Mouse (Mus musculus) erythroblast, embryonic 14.5 days (primary cell): Measurements from ENCODE around the gene Qars. TPM values are rescaled to one million over a fixed set of nuclear protein-coding genes. Genes with fewer than 3 reads are reported as not detected.

ENCODE experiments used
- H3K27me3 ChIP-seq: 2 replicates; pipeline ENCODE4 v1.6.1; 2012; ENCODE audit warnings: inconsistent platforms; ENCODE audit not compliant: control insufficient read depth
- H3K36me3 ChIP-seq: 2 replicates; pipeline ENCODE4 v1.6.1; 2012; ENCODE audit warnings: mild to moderate bottlenecking, inconsistent platforms; ENCODE audit not compliant: control insufficient read depth
- H3K4me1 ChIP-seq: 2 replicates; pipeline ENCODE4 v1.6.1; 2012; ENCODE audit warnings: inconsistent platforms; ENCODE audit not compliant: control insufficient read depth
- H3K4me3 ChIP-seq: replicated peaks from 2 replicates; pipeline ENCODE3; 2012; ENCODE audit warnings: moderate library complexity, mild to moderate bottlenecking, inconsistent platforms
- H3K9me3 ChIP-seq: 2 replicates; pipeline ENCODE4 v1.6.1; 2012; ENCODE audit warnings: low read length, inconsistent platforms, mixed read lengths; ENCODE audit not compliant: control insufficient read depth
- GATA1 ChIP-seq: IDR thresholded peaks from 2 replicates; pipeline ENCODE4 v1.6.1; 2012; ENCODE audit warnings: low read length, inconsistent platforms, mixed read lengths
- TAL1 ChIP-seq: IDR thresholded peaks from 3 replicates; pipeline ENCODE4 v1.6.1; 2012; ENCODE audit warnings: low read length, inconsistent platforms, mixed read lengths
- polyA plus RNA-seq: library from polyadenylated mRNA; stranded (reverse); fragments of >175 nt; gene quantifications from 2 replicates; pipeline ENCODE4 v1.2.3, GENCODE M21; 2012

The Qars gene
- polyA plus RNA-seq, 1 experiment: 5.9 TPM

- H3K36me3 ChIP-seq: peaks cover 97% of the 10 kb centered on the region
- peaks cover 11% of the 10 kb centered on the region for H3K4me1 ChIP-seq
- TF ChIP-seq TAL1: no peak
- H3K9me3 ChIP-seq: no peaks in the 10 kb centered on the region
- no peaks in the 10 kb centered on the region for H3K27me3 ChIP-seq
- H3K4me3 ChIP-seq: no peak overlapping the region
These were observed 39.4 kb downstream of the Qars start for GRCm38 (mm10) chr9:108546875-108547274.

GRCm38 (mm10) chr9:108559169-108559568 is 51.7 kb downstream of the Qars start:
- Histone ChIP-seq H3K4me3 (no peak overlapping the region), H3K36me3 (peaks cover 91% of the 10 kb centered on the region), H3K4me1 (peaks cover 38% of the 10 kb centered on the region), H3K27me3 (no peaks in the 10 kb centered on the region), H3K9me3 (no peaks in the 10 kb centered on the region)
- TF ChIP-seq GATA1 (no peak), TAL1 (no peak)

- TF ChIP-seq TAL1 (no peak), GATA1 (no peak)
These were observed 52.8 kb downstream of the Qars start, which contains the start of gene Impdh2 for GRCm38 (mm10) chr9:108560227-108560841. Impdh2 (plus strand) TSS chr9:108560286.

GRCm38 (mm10) chr9:108563671-108564070 is 56.2 kb downstream of the Qars start:
- H3K27me3 ChIP-seq: no peaks in the 10 kb centered on the region
- TF ChIP-seq GATA1 (no peak), TAL1 (no peak)
- H3K4me3 ChIP-seq: no peak overlapping the region
- peaks cover 70% of the 10 kb centered on the region for H3K36me3 ChIP-seq
- H3K4me1 ChIP-seq: peaks cover 78% of the 10 kb centered on the region
- no peaks in the 10 kb centered on the region for H3K9me3 ChIP-seq

More at GRCm38 (mm10) chr9:108560227-108560841, 52.8 kb downstream of the Qars start, which contains the start of gene Impdh2:
- peak within 1 kb of the TSS; percentile 82 for H3K4me3 ChIP-seq
- no peaks in the 10 kb centered on the region for H3K27me3 ChIP-seq
- H3K36me3 ChIP-seq: peaks cover 91% of the 10 kb centered on the region
- H3K4me1 ChIP-seq: peaks cover 48% of the 10 kb centered on the region
- H3K9me3 ChIP-seq: no peaks in the 10 kb centered on the region

- peak; percentile 56; the same call in 1 of the 2 replicates for TF ChIP-seq GATA1
- TF ChIP-seq TAL1: no peak
- H3K4me1 ChIP-seq: peaks cover 82% of the 10 kb centered on the region
These were observed 56.6 kb downstream of the Qars start for GRCm38 (mm10) chr9:108564131-108564530.

More at GRCm38 (mm10) chr9:108564131-108564530, 56.6 kb downstream of the Qars start:
- peaks cover 66% of the 10 kb centered on the region for H3K36me3 ChIP-seq
- H3K4me3 ChIP-seq: no peak overlapping the region
- H3K9me3 ChIP-seq: no peaks in the 10 kb centered on the region
- no peaks in the 10 kb centered on the region for H3K27me3 ChIP-seq

Other genes starting within 250 kb of the Qars start
- 0.67 and 0.75 TPM in 2 replicates for gene Dag1, start 243.7 kb upstream of the Qars start, polyA plus RNA-seq
- not detected in 2 replicates for gene Nicn1, start 217.3 kb upstream of the Qars start, polyA plus RNA-seq
- not detected in 2 replicates for gene Amt, start 210.9 kb upstream of the Qars start, polyA plus RNA-seq
- 12.9 and 13.9 TPM in 2 replicates for gene Rhoa, start 201.6 kb upstream of the Qars start, polyA plus RNA-seq
- gene Tcta, start 201.5 kb upstream of the Qars start, polyA plus RNA-seq: 0.16 TPM in 2 replicates
- 533 and 609 TPM in 2 replicates for gene Gpx1, start 168.8 kb upstream of the Qars start, polyA plus RNA-seq
- 16.0 and 23.8 TPM in 2 replicates for gene Usp4, start 159.9 kb upstream of the Qars start, polyA plus RNA-seq
- gene 1700102P08Rik, start 114.9 kb upstream of the Qars start, polyA plus RNA-seq: 0.88 and 0.93 TPM in 2 replicates
- not detected in 2 replicates for gene Ccdc36, start 79.2 kb upstream of the Qars start, polyA plus RNA-seq
- gene BC048562, start 71.2 kb upstream of the Qars start, polyA plus RNA-seq: not detected in 2 replicates
- gene Ccdc71, start 47.2 kb upstream of the Qars start, polyA plus RNA-seq: 1.1 and 1.4 TPM in 2 replicates
- 1.8 and 1.9 TPM in 2 replicates for gene Klhdc8b, start 46.1 kb upstream of the Qars start, polyA plus RNA-seq
- 0.02 and 0.05 TPM in 2 replicates for gene Lamb2, start 28.0 kb upstream of the Qars start, polyA plus RNA-seq
- 10.7 and 11.0 TPM in 2 replicates for gene Usp19, start 17.1 kb upstream of the Qars start, polyA plus RNA-seq
- 3.5 TPM in 2 replicates for gene Qrich1, start 9.1 kb downstream of the Qars start, polyA plus RNA-seq
- gene Impdh2, start 52.6 kb downstream of the Qars start, polyA plus RNA-seq: 4.0 and 4.4 TPM in 2 replicates
- gene Ndufaf3, start 59.7 kb downstream of the Qars start, polyA plus RNA-seq: 1.1 and 4.7 TPM in 2 replicates
- 6.0 and 7.1 TPM in 2 replicates for gene Dalrd3, start 62.2 kb downstream of the Qars start, polyA plus RNA-seq
- gene Wdr6, start 71.0 kb downstream of the Qars start, polyA plus RNA-seq: 0.24 and 0.45 TPM in 2 replicates
- gene P4htm, start 90.0 kb downstream of the Qars start, polyA plus RNA-seq: 0.02 and 0.03 TPM in 2 replicates
- 18.7 and 20.5 TPM in 2 replicates for gene Arih2, start 141.7 kb downstream of the Qars start, polyA plus RNA-seq
- gene Slc25a20, start 154.4 kb downstream of the Qars start, polyA plus RNA-seq: 0.12 and 0.26 TPM in 2 replicates
- 0.15 and 0.21 TPM in 2 replicates for gene Prkar2a, start 181.6 kb downstream of the Qars start, polyA plus RNA-seq